13 mouse cellular contexts compared by ENCODE assay signal in genomic region chr7:99078805-99079204, GRCm38 (mm10).
"Had no signal": no experiment of that assay in that cellular context is flagged by ENCODE, and none has a peak within 500 bp of the region (broad histone marks: within the 10 kb centered on the region; RNA-seq: fewer than 3 reads in every experiment).

No protein-coding gene starts in this region.

- DNase-seq: gastrocnemius, postnatal 36 days; heart, adult 11 months had no signal

- ATAC-seq: hindbrain, embryonic 16.5 days; liver, embryonic 12.5 days had no signal

- H3K27me3 ChIP-seq: heart, embryonic 13.5 days; heart, embryonic 15.5 days; liver, embryonic 12.5 days had no signal

- H3K4me3 ChIP-seq: heart, adult 2 months; heart, embryonic 13.5 days; heart, embryonic 15.5 days; layer of hippocampus, adult 2 months; left cerebral cortex, adult 2 months; limb, embryonic 10.5 days; limb, embryonic 12.5 days; liver, embryonic 12.5 days had no signal

- H3K36me3 ChIP-seq: heart, embryonic 15.5 days; limb, embryonic 10.5 days; limb, embryonic 12.5 days; liver, embryonic 12.5 days had no signal

- H3K4me2 ChIP-seq: heart, embryonic 11.5 days; heart, embryonic 13.5 days; heart, embryonic 15.5 days; hindbrain, embryonic 14.5 days; limb, embryonic 12.5 days; liver, embryonic 12.5 days had no signal

- H3K9ac ChIP-seq: heart, embryonic 13.5 days; heart, embryonic 15.5 days; hindbrain, embryonic 14.5 days; limb, embryonic 12.5 days; liver, embryonic 12.5 days had no signal

- H3K9me3 ChIP-seq: heart, embryonic 13.5 days; heart, embryonic 15.5 days; limb, embryonic 10.5 days; limb, embryonic 12.5 days; liver, embryonic 12.5 days had no signal

- H3K27ac ChIP-seq: heart, adult 2 months; heart, embryonic 13.5 days; heart, embryonic 15.5 days; hindbrain, embryonic 14.5 days; left cerebral cortex, adult 2 months; limb, embryonic 10.5 days; limb, embryonic 12.5 days; liver, embryonic 12.5 days had no signal
